ENCODE assay signal across 10 mouse cellular contexts in genomic region chr10:62049782-62050192, GRCm38 (mm10).
DNase-seq lines count a peak whose midpoint lies in the region; ATAC-seq and TF ChIP-seq lines count a peak whose summit lies in the region.
"Had no signal": no experiment of that assay in that cellular context is flagged by ENCODE, and none has a peak within 500 bp of the region (broad histone marks: within the 10 kb centered on the region; RNA-seq: fewer than 3 reads in every experiment).

No protein-coding gene starts in this region.

- peak; percentile 75 for ATAC-seq in lung, embryonic 16.5 days (ENCODE audit: low read depth)
- ATAC-seq in midbrain, postnatal 0 days (ENCODE audit: low FRiP score): no peak
- ATAC-seq: inflammation-experienced regulatory T-cells, adult 6 months had no signal

- H3K9me3 ChIP-seq in lung, embryonic 16.5 days (ENCODE audit: control insufficient read depth, low read length): no peaks in the 10 kb centered on the region
- H3K9me3 ChIP-seq in midbrain, postnatal 0 days (ENCODE audit: low read length): no peaks in the 10 kb centered on the region

- no peaks in the 10 kb centered on the region for H3K4me1 ChIP-seq in kidney, adult 2 months (ENCODE audit: control insufficient read depth, insufficient read depth, low read length)
- H3K4me1 ChIP-seq in lung, embryonic 16.5 days (replicated peaks; ENCODE audit: control insufficient read depth, insufficient read depth, low read length): peaks cover 6% of the 10 kb centered on the region; the same call in 1 of the 2 replicates
- no peaks in the 10 kb centered on the region for H3K4me1 ChIP-seq in midbrain, postnatal 0 days (ENCODE audit: insufficient read depth, low read length)

- TF ChIP-seq POLR2A in kidney, adult 2 months (IDR thresholded peaks at IDR 0.05; ENCODE audit: low read depth, low read length): no peak

- no peaks in the 10 kb centered on the region for H3K36me3 ChIP-seq in kidney, adult 2 months (ENCODE audit: control insufficient read depth, insufficient read depth, low read length)
- H3K36me3 ChIP-seq in lung, embryonic 16.5 days (ENCODE audit: control insufficient read depth, insufficient read depth, low read length): no peaks in the 10 kb centered on the region
- H3K36me3 ChIP-seq in midbrain, postnatal 0 days (ENCODE audit: insufficient read depth, low read length): no peaks in the 10 kb centered on the region

- H3K9ac ChIP-seq in lung, embryonic 16.5 days (ENCODE audit: low read length): no peak overlapping the region
- no peak overlapping the region for H3K9ac ChIP-seq in midbrain, postnatal 0 days (replicated peaks; ENCODE audit: low read length, poor library complexity, severe bottlenecking)
- H3K9ac ChIP-seq: liver, embryonic 14.5 days had no signal

- no peak overlapping the region for H3K4me3 ChIP-seq in kidney, adult 2 months (ENCODE audit: insufficient read depth, low read depth, low read length)
- no peak overlapping the region for H3K4me3 ChIP-seq in lung, embryonic 16.5 days (ENCODE audit: low read length)
- no peak overlapping the region for H3K4me3 ChIP-seq in midbrain, postnatal 0 days (ENCODE audit: low read depth, low read length)

- H3K27ac ChIP-seq in kidney, adult 2 months (ENCODE audit: insufficient read depth, low read depth, low read length): no peak overlapping the region
- no peak overlapping the region for H3K27ac ChIP-seq in lung, embryonic 16.5 days (ENCODE audit: low read length)
- H3K27ac ChIP-seq in midbrain, postnatal 0 days (ENCODE audit: low read depth, low read length): no peak overlapping the region
- H3K27ac ChIP-seq: liver, embryonic 14.5 days had no signal

- 10% methylated on average over 3 of the region's 3 CpGs for WGBS in kidney, adult 2 months
- WGBS in lung, embryonic 16.5 days: 4% methylated on average over 3 of the region's 3 CpGs
- WGBS in midbrain, postnatal 0 days: 45% methylated on average over 3 of the region's 3 CpGs

- DNase-seq in adrenal gland, adult (ENCODE audit: inconsistent age in 2 of 2, low spot score in 1 of 2): peak; percentile 20 to 51
- DNase-seq in adrenal gland, postnatal 4 days (ENCODE audit: low spot score in 2 of 2): no peak
- DNase-seq in heart, adult 18-20 months: peak; percentile 73 to 77
- peak; percentile 73 for DNase-seq in kidney, adult 2 months
- no peak for DNase-seq in midbrain, postnatal 0 days (ENCODE audit: low spot score)
- DNase-seq in cerebellum, adult 9-11 months: no peak
- DNase-seq in layer of hippocampus, postnatal 36 days: no peak

- TF ChIP-seq CTCF in kidney, adult 2 months (conservative IDR thresholded peaks at IDR 0.05; ENCODE audit: insufficient read depth, insufficient read length, low read depth, low read length): no peak
- TF ChIP-seq CTCF in midbrain, postnatal 0 days (IDR thresholded peaks at IDR 0.05): no peak

- H3K27me3 ChIP-seq in kidney, adult 2 months (replicated peaks; ENCODE audit: control insufficient read depth, insufficient read depth, low read length): no peaks in the 10 kb centered on the region
- no peaks in the 10 kb centered on the region for H3K27me3 ChIP-seq in lung, embryonic 16.5 days (ENCODE audit: control insufficient read depth, insufficient read depth, low read depth, low read length)
- no peaks in the 10 kb centered on the region for H3K27me3 ChIP-seq in midbrain, postnatal 0 days (ENCODE audit: insufficient read depth, low read length)

- H3K4me2 ChIP-seq in lung, embryonic 16.5 days (ENCODE audit: low read depth, low read length): no peak overlapping the region
- no peak overlapping the region for H3K4me2 ChIP-seq in midbrain, postnatal 0 days (ENCODE audit: low read depth, low read length, poor library complexity, severe bottlenecking)

Comparison
In these comparisons a context has a peak if more than half of its experiments do, and no peak if none do; other contexts are left out.
1. DNase-seq: peak in adrenal gland, adult (2 of 2), heart, adult 18-20 months (2 of 2) and kidney, adult 2 months (single experiment); none in adrenal gland, postnatal 4 days (0 of 2), midbrain, postnatal 0 days (single experiment), cerebellum, adult 9-11 months (single experiment) and layer of hippocampus, postnatal 36 days (0 of 2).